Mouse (Mus musculus) v-Abl transformed pro-B cells (cell line): ENCODE measurements around the gene Rnaseh2c.

Experiments
- in situ Hi-C, 2 experiments: fragments of 400-800 bp; cut with MboI; formaldehyde crosslinking; loops; one replicate each; pipeline ENCODE4 v1.15.1; 2025; ENCODE audit not compliant: unreplicated experiment in 2 of 2

The Rnaseh2c gene

DNA sequence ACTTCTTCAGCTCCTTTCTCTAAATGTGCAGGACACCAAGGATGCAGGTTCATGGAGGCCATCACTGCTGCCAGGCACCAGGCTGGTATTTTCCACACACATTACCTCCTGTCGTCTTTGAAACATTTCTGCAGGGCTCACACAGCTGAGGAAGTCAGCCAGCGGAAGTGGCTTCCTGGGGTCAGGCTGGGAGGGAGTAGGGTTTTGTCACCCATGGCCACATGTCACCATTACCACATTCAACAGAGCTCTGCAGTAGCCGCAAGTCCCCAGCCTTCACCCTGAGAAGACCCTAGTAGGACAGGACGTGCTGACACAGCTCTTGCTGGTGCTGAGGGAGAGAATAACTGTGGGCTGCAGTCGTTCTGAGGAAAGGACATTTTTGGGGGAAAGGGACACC lies 29.8 kb upstream of the Rnaseh2c start:
- in situ Hi-C loops = no loop called here

DNA sequence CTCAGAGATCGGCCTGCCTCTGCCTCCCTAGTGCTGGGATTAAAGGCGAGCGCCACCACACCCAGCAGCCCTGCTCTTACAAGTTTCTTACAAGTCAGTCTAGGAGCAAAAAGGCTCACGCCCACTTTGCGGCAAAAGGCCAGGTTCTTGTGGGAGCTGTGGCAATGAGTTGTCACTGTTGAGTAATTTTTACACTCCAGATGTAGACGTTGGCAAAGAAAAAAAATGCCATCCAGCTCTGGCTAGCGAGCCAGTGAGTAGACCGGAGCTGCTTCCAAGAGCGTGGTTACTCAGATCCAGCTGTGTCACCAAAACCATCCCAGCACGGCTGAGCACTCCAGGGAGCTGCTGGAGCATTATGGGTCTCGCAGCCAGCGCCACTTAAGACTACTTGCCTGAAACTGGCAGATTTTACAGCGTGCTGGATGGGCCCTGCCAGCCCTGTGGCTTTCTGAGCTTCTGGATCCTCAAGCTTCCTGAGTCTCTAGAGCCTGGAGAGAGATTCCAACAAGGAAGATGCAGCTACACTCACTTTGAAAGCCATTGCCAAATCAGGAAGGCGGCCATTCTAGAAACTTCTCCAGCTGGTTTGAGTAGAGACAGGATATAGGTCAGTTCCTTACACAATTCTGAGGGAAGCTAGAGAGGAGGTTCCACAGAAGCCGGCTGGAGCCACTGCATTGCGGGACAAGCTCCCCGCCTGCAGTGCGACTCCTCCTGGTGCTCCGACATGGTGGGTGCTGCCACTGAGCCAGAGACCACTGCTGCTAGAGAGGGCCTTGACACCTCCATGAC lies 29.1 kb upstream of the Rnaseh2c start:
- in situ Hi-C loops = no loop called here

GRCm38 (mm10) chr19:5575336-5575735 lies 26.3 kb upstream of the Rnaseh2c start:
- in situ Hi-C loops = no loop called here

DNA sequence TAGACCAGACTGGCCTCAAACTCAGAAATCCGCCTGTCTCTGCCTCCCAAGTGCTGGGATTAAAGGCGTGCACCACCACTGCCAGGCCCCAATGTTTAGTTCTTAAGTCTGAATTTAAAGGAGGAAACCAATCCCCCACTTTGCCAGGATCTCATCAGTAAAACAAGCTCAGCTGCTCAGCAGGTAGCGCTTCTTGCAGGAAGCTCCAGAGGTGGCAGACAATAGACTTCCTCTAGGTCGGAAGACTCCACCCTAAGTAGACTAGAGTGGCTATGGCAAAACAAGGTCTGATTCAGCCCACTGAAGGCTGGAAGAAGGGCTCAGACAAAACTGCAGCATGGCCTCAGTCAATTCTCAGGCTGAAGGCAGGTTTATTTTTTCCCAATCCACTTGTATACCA lies 21.7 kb upstream of the Rnaseh2c start:
- in situ Hi-C loops = no loop called here

- in situ Hi-C loops = no loop called here
These were observed 20.9 kb upstream of the Rnaseh2c start for GRCm38 (mm10) chr19:5580776-5581175.

GRCm38 (mm10) chr19:5581995-5582394 lies 19.7 kb upstream of the Rnaseh2c start:
- in situ Hi-C loops = no loop called here

DNA sequence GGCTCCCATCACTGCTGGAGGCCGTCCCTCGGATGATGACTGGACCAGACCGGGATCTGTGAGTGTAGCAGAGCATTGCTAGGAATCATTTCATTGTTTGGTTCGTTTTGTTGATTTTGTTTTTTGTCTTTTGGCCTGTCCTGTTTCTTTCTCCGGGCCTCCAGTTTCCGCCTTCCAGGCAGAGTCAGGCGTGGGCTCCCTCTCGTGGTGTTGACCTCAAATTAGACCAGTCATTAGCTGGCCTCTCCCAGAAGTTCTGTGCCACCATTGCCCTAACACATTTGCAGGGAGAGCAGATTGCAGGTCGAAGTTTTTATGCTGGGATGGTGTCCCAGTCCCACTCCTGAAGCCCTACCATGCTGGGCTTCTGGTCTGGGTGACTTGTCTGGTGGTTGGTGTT lies 12.5 kb upstream of the Rnaseh2c start:
- in situ Hi-C loops = no loop called here

DNA sequence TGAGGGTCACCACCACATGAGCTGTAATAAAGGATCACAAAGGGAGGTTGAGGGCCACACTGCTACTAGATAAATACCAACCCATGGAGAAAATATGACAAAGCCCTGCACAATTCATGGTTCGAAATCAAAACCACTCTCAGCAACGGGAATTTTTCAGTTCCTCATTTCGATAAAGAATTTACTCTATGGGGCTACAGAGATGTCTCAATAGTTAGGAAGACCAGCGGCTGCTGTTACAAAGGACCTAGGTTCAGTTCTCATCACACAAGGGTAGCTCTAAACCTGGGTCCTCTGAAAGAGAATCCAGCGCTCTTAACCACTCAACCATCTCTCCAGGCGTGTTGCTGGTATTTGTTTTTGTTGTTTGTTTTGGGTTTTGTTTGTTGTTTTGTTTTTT lies 9.8 kb upstream of the Rnaseh2c start:
- in situ Hi-C loops = no loop called here

GRCm38 (mm10) chr19:5599224-5599623 lies 2.4 kb upstream of the Rnaseh2c start:
- in situ Hi-C loops = no loop called here

DNA sequence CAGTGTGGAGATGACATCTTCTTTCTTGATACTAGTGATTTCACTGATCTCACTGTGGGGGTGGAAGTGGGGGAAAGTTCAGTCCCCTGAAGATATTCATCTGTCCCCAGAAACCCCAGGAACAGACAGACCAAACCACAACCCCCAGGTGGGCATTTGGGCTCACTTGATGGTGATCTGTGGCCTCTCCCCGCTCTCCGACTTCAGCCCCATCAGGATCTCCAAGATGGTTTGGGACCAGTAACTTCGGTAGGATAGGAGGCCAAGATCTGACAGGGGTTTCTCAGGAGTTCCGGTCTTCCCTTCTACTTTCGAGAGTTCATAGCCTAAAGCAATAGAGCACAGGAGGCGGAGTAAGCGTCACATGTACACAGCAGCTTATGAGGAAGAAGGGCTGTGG lies 2.0 kb downstream of the Rnaseh2c start:
- in situ Hi-C loops = no loop called here

- in situ Hi-C loops = no loop called here
These were observed 3.5 kb downstream of the Rnaseh2c start for GRCm38 (mm10) chr19:5605126-5605525.

- in situ Hi-C loops = no loop called here
These were observed 4.5 kb downstream of the Rnaseh2c start for GRCm38 (mm10) chr19:5606196-5606595.

GRCm38 (mm10) chr19:5607705-5608410 lies 6.2 kb downstream of the Rnaseh2c start:
- in situ Hi-C loops = no loop called here

GRCm38 (mm10) chr19:5608707-5609106 lies 7.0 kb downstream of the Rnaseh2c start:
- in situ Hi-C loops = no loop called here

DNA sequence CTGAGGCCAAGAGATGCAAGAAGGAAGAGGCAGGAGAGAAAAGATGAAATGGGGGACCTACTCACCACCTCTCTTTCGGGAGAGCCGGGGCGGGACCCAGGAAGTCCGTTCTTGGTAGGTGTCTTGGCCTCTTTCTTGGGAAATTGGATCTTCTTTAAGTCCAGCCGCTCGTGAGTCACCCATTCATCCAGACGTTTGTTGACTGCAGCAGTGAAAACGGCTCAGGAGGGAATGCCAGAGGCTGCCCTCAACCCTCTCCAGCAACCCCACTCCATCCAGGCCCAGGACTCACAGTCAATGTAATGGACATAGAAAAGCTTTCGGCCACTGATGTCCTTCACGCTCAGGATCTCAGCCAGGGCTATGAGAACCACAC lies 7.5 kb downstream of the Rnaseh2c start:
- in situ Hi-C loops = no loop called here

GRCm38 (mm10) chr19:5609547-5610404 lies 8.1 kb downstream of the Rnaseh2c start, which contains the start of gene Kat5:
Gene Kat5, minus strand, starts transcription at chr19:5610237.
- in situ Hi-C loops = no loop called here

DNA sequence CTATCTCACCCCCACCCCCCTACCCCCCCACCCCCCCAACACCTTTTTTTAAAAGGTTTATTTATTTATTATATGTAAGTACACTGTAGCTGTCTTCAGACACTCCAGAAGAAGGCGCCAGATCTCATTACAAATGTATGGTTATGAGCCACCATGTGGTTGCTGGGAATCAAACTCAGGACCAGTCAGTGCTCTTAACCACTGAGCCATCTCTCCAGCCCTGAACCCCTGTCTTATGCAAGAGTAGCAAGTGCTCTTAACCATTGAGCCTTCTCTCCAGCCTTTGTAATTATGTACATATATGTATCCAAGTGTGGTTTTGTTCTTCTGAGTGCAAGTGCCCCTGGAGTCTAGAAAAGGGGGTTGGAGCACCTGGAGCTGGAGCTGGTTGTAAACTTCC lies 10.3 kb downstream of the Rnaseh2c start:
- in situ Hi-C loops = no loop called here

DNA sequence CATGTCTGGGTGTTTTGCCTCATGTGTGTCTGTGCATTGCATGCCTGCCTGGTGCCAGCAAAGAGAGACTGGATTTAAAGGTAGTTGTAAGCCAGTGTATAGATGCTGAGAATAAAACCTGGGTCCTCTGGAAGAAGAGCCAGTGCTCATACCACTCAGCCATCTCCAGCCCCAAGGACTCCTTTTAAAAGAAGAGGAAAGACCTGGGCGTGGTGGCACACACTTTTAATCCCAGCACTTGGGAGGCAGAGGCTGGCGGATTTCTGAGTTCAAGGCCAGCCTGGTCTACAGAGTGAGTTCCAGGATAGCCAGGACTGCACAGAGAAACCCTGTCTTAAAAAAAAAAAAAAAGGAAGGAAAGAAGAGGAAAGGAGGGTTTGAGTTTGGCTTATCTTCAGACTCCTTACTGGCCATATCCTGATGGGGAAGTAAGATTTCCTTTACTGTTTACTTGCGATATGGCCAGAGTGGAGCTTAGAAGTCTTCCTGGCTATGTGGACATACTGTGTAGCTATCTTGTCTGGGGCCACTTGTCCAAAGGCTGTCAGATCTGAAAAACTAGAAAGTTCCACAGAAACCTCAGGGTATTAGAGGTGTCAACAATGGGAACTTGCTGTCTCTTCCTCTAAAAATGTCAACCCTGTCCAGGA lies 11.2 kb downstream of the Rnaseh2c start:
- in situ Hi-C loops = no loop called here

DNA sequence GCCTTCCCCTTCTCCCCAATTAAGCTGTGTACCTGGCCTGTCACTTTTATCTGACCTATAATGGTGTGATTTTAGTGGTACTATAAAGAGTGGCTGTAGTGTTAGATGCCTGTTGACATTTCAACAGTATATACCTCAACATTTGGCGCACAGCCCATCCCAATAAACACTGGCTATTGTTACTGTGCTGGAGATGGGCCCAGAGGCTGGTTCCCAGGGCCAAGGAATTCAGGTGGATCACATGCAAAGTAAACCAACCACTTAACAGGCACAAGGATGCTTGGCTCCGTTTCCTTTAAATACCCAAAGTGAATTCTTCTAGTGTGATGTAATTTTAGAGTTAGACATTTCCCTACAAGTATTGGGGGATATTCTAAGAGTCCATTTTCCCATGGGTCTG lies 13.3 kb downstream of the Rnaseh2c start:
- in situ Hi-C loops = no loop called here

DNA sequence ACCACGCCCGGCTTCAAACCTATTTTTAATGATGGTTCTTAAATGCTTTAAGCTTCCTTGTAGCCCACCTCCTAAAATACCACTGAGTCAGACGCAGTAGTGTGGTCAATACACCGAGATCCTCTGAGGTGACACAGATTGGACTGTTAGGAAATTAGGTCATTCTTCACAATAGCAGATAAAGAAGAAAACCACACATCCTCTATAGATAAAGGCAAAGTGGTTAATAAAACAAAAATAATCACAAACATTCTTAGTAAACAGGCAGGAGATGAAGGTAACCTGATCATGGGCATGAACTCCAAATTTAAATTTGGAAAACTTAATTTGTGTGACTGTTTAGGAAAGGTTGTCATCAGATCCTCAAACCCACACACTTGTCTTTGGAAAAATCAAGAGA lies 18.3 kb downstream of the Rnaseh2c start:
- in situ Hi-C loops = no loop called here

DNA sequence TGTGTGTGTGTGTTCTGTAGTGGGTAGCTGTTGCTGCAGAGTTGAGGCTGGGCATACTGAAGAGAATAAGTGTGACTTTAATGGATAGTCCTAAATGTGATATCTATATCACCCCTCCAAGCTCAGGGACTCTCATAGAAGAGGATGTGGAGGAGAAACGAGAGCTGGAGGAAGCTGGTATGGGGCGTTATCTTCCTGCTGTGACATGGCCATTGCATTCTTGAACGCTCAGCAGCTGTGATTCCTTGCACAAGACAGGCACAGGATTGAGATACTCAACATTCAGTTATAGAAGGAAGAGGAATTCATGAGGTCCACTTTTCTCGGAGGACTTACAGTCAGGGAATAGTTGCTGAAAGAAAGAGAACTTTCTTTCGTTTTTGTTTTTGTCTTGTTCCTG lies 20.2 kb downstream of the Rnaseh2c start:
- in situ Hi-C loops = no loop called here
